Mouse (Mus musculus) liver, adult 2 months (tissue): ENCODE data around the gene Hspa1b. TPM values are rescaled to one million over a fixed set of nuclear protein-coding genes. Genes with fewer than 3 reads are reported as not detected.
A peak's percentile ranks its signal among the peaks of the same experiment; 100 is the strongest.
"Not testable (repeated sequence)": the region's sequence is repeated elsewhere in the genome, so short reads cannot be mapped to it uniquely, and the experiment has no call there.

Experiments used
- DNase-seq: peaks from one replicate; pipeline ENCODE4 v3.0.0-alpha.2; 2011; ENCODE audit warnings: low read depth, low spot score; ENCODE audit errors: extremely low read depth
- H3K27ac ChIP-seq: fragments of 200-500 bp; replicated peaks from 2 replicates; pipeline ENCODE4 v1.5.1; 2012; ENCODE audit warnings: low read depth, mild to moderate bottlenecking, control low read depth, inconsistent platforms, low read length; ENCODE audit not compliant: insufficient read depth
- H3K27me3 ChIP-seq: fragments of 200-500 bp; 2 replicates; pipeline ENCODE4 v1.6.1; 2012; ENCODE audit warnings: mild to moderate bottlenecking, moderate library complexity, low read length, inconsistent platforms; ENCODE audit not compliant: control insufficient read depth, insufficient read depth
- H3K36me3 ChIP-seq: fragments of 200-500 bp; 2 replicates; pipeline ENCODE4 v1.6.1; 2012; ENCODE audit warnings: low read length, inconsistent platforms; ENCODE audit not compliant: control insufficient read depth, insufficient read depth
- H3K4me1 ChIP-seq: fragments of 200-500 bp; 2 replicates; pipeline ENCODE4 v1.6.1; 2011; ENCODE audit warnings: low read length; ENCODE audit not compliant: control insufficient read depth, insufficient read depth
- H3K4me3 ChIP-seq: fragments of 200-500 bp; 2 replicates; pipeline ENCODE4 v1.5.1; 2011; ENCODE audit warnings: low read depth, mild to moderate bottlenecking, control low read depth, low read length, moderate library complexity; ENCODE audit not compliant: insufficient read depth
- H3K79me2 ChIP-seq: fragments of 200-500 bp; 2 replicates; pipeline ENCODE4 v1.6.1; 2012; ENCODE audit warnings: inconsistent platforms, mild to moderate bottlenecking, low read length, moderate library complexity; ENCODE audit not compliant: control insufficient read depth, insufficient read depth
- H3K9ac ChIP-seq: fragments of 200-500 bp; 2 replicates; pipeline ENCODE4 v1.6.1; 2012; ENCODE audit warnings: low read depth, mild to moderate bottlenecking, control low read depth, inconsistent platforms, low read length
- CTCF ChIP-seq: fragments of 200-500 bp; IDR thresholded peaks from 2 replicates; pipeline ENCODE4 v1.5.1; 2011; ENCODE audit warnings: low read depth, low read length, control low read depth
- POLR2A ChIP-seq: fragments of 200-500 bp; IDR thresholded peaks from 2 replicates; pipeline ENCODE4 v1.6.1; 2011; ENCODE audit warnings: low read length, control low read depth; ENCODE audit not compliant: insufficient read depth; ENCODE audit errors: extremely low read depth
- WGBS: fragments of 180-500 bp; shearing (Covaris S2); methylation state at CpG from one replicate; pipeline ENCODE4 v1.1.7; 2018; 5-methylcytosine and 5-hydroxymethylcytosine counted together
- polyA plus RNA-seq: library from polyadenylated mRNA; depleted of rRNA; stranded (reverse); fragments of >200 nt; gene quantifications from 2 replicates; pipeline ENCODE4 v1.2.3, GENCODE M21; 2012
- total RNA-seq: library from RNA; depleted of rRNA; stranded (reverse); fragments of >200 nt; gene quantifications from 2 replicates; pipeline ENCODE4 v1.2.3, GENCODE M21; 2014

The Hspa1b gene
- total and polyA plus RNA-seq, 2 experiments = 3.6 to 10.0 TPM

DNA sequence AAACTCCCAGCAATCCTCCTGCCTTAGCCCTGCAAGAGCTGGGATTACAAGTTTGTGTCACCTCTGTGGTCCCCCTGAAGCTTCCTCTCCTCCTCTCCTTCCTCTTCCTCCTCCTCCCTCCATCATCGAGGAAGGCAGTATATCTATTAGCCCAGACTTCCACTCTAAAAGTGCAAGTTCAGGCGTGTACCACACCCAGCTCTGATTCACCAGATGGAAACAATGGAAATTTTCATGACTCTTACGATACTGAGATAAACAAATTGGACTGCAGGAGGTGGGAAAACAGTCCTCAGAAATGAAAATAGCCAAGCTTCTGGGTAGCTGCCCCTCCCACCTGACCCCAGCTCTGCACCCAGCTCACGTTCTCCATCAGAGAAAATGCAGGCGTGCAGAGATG, 6.6 kb upstream of the Hspa1b start:
- H3K4me1 ChIP-seq = no peaks in the 10 kb centered on the region
- no peak overlapping the region for H3K9ac ChIP-seq
- 75% methylated on average over 5 of the region's 5 CpGs for WGBS
- no peaks in the 10 kb centered on the region for H3K79me2 ChIP-seq
- H3K27me3 ChIP-seq = no peaks in the 10 kb centered on the region
- no peaks in the 10 kb centered on the region for H3K36me3 ChIP-seq
- peak overlapping the region; percentile 65; the same call in 1 of the 2 replicates for H3K27ac ChIP-seq
- TF ChIP-seq CTCF (no peak), POLR2A (no peak)
- DNase-seq = no peak
- H3K4me3 ChIP-seq = no peak overlapping the region

DNA sequence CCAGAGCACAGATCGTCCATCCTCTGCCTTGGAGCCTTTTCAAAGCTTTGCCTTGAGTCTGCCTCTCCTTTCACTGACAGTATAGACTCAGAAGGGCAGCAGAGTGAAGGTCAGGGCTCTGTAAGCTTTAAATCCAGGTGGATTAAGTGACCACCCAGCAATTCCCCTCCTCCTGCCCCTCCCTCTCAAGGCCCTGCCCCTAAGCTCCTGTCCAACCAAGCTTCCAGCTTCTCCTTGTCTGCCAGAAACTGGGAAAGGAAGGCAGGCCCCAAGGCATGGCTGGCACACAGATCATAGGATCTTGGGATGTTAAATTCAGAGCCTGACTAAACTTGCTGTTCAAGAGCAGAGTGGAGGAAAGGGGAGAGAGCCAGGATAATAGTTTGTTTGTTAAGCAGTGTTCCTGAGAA, 5.6 kb upstream of the Hspa1b start:
- Histone ChIP-seq H3K27me3 (no peaks in the 10 kb centered on the region), H3K9ac (no peak overlapping the region), H3K27ac (peak overlapping the region; percentile 0; the same call in 1 of the 2 replicates), H3K4me1 (peaks cover 5% of the 10 kb centered on the region), H3K36me3 (no peaks in the 10 kb centered on the region), H3K4me3 (no peak overlapping the region), H3K79me2 (no peaks in the 10 kb centered on the region)
- TF ChIP-seq POLR2A = no peak
- 44% methylated on average over 1 of the region's 1 CpGs for WGBS
- DNase-seq = no peak

DNA sequence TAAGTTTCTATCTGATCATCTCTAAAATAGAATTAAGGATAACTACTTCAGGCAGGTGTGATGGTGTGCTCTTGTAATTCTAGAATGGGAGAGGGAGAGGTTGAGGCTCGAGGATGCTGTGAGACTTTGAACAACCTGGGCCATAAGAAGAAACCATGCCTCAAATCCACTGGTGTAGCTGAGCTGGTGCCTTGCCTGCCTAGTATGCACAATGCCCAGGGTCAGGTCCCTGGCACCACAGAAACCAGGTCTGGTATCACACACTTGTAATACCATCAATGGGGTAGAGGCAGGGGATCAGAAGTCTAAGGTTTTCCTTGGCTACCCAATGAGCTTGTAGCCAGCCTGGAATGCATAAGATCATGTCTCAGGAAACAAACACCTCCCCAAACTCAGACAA, 3.8 kb upstream of the Hspa1b start:
- DNase-seq = no peak
- Histone ChIP-seq H3K27me3 (no peaks in the 10 kb centered on the region), H3K36me3 (no peaks in the 10 kb centered on the region), H3K9ac (no peak overlapping the region), H3K4me1 (peaks cover 5% of the 10 kb centered on the region), H3K27ac (no peak overlapping the region), H3K79me2 (no peaks in the 10 kb centered on the region), H3K4me3 (no peak overlapping the region)
- WGBS = 93% methylated on average over 1 of the region's 1 CpGs
- TF ChIP-seq CTCF (no peak), POLR2A (no peak)

DNA sequence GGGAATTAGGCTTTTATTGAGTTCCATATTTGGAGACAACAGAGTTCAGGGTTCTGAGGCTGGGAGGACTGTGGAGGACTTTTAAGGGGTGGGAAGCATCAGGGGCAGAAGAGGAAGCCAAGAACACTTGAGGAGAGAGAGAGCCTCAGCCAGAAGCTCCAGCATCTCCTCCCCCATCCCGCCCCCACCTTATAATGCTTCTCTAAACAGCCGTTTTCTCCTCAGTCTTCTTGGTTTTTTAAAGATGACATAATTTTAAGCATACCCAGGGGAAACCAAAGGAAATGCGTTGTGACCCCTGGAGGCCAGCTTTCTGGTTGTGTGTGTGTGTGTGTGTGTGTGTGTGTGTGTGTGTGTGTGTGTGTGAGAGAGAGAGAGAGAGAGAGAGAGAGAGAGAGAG, 3.1 kb upstream of the Hspa1b start:
- H3K27me3 ChIP-seq = no peaks in the 10 kb centered on the region

DNA sequence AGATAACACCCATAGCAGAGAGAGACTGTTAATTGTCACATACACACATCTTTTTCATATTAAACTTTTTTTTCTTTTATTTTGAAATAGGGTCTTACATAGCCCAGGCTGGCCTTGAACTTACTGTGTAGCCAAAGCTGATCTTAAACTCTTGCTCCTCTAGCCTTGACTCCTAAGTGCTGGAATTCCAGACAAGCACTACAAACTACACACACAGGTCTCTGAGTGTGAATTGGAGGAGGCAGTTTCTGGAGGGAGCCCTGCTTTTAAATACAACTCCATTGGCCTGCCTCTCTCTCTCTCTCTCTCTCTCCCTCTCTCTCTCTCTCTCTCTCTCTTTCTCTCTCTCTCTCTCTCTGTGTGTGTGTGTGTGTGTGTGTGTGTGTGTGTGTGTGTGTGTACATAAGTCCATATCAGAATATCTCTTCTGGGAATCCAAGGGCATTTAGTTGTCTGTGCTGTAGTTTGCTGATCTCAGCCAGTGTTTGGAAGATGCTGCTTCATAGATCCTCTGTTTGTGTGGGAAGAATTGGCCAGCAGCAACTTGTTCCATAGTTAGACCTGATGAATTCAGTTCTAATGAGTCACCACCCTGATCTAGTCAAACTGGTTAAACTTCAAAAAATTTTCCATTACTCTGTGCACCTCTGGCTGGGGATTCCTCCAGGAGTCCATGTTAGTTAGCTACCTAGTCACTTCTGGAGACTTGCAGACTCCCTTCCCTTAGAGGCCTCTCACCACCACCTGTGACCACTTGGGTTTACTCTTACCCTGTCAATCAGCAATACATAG, 1.9 kb upstream of the Hspa1b start:
- TF ChIP-seq CTCF = no peak
- no peak for TF ChIP-seq POLR2A
- Histone ChIP-seq H3K79me2 (no peaks in the 10 kb centered on the region), H3K36me3 (no peaks in the 10 kb centered on the region), H3K4me3 (no peak overlapping the region), H3K27ac (no peak overlapping the region), H3K27me3 (no peaks in the 10 kb centered on the region), H3K9ac (no peak overlapping the region), H3K4me1 (peaks cover 5% of the 10 kb centered on the region)
- DNase-seq = no peak

More for the DNA sequence above, 3.1 kb upstream of the Hspa1b start:
- 65% methylated on average over 3 of the region's 3 CpGs for WGBS
- H3K27ac ChIP-seq = no peak overlapping the region
- no peaks in the 10 kb centered on the region for H3K36me3 ChIP-seq
- H3K9ac ChIP-seq = no peak overlapping the region
- TF ChIP-seq POLR2A = no peak
- TF ChIP-seq CTCF = no peak
- no peaks in the 10 kb centered on the region for H3K79me2 ChIP-seq
- no peak for DNase-seq
- peaks cover 5% of the 10 kb centered on the region for H3K4me1 ChIP-seq
- no peak overlapping the region for H3K4me3 ChIP-seq

DNA sequence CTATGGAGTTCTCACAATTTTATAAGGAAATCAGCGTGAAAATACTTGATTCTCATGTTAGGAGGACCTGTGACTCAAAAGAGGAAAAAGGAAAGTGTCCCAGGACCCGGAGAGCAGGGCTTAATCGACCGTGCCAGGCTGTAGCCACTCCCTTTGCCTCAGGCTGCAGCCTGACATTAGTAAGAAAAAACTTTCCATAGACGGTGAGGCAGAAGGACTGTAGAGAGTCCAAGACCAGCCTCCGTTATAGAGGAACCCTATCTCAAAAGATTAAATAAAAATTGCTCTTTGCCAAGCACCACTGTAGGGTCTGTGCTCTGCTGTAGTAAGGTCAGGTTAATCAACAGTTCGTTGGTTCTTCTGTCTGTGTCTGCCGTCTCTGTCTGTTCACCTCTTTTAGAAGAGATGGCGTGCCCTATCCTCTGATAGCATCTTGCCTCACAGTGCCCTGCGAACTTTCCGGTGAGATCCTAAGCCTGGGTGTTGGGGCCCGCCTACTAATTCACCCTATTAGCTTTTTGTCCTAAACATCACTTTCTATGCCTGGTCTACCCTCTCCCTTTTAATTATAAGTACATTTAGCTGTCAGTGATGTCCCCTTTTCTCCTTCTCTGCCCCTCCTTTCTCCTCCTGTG, 960 bp upstream of the Hspa1b start:
- Histone ChIP-seq H3K9ac (peak overlapping the region; percentile 74), H3K4me3 (peak overlapping the region; percentile 4; the same call in 1 of the 2 replicates), H3K27me3 (no peaks in the 10 kb centered on the region), H3K4me1 (peaks cover 7% of the 10 kb centered on the region), H3K27ac (peak overlapping the region; percentile 81), H3K79me2 (no peaks in the 10 kb centered on the region), H3K36me3 (no peaks in the 10 kb centered on the region)
- WGBS = 14% methylated on average over 12 of the region's 12 CpGs
- TF ChIP-seq CTCF = no peak
- TF ChIP-seq POLR2A = no peak
- peak; percentile 64 for DNase-seq

DNA sequence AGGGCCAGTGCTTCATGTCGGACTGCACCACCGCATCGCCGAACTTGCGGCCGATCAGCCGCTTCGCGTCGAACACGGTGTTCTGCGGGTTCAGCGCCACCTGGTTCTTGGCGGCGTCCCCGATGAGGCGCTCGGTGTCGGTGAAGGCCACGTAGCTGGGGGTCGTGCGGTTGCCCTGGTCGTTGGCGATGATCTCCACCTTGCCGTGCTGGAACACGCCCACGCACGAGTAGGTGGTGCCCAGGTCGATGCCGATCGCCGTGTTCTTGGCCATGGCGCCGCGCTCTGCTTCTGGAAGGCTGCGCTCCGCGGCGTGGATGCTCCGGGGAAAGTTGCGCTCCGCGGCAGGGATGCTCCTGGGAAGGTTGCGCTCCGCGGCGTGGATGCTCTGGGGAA, 306 bp downstream of the Hspa1b start:
- not testable (repeated sequence) for H3K36me3 ChIP-seq, H3K4me1 ChIP-seq, H3K27me3 ChIP-seq, DNase-seq, H3K27ac ChIP-seq, H3K79me2 ChIP-seq
- Histone ChIP-seq H3K4me3 (peak overlapping the region; percentile 52; the same call in 1 of the 2 replicates), H3K9ac (peak overlapping the region; percentile 55; the same call in 1 of the 2 replicates)
- 0% methylated on average over 19 of the region's 47 CpGs for WGBS

DNA sequence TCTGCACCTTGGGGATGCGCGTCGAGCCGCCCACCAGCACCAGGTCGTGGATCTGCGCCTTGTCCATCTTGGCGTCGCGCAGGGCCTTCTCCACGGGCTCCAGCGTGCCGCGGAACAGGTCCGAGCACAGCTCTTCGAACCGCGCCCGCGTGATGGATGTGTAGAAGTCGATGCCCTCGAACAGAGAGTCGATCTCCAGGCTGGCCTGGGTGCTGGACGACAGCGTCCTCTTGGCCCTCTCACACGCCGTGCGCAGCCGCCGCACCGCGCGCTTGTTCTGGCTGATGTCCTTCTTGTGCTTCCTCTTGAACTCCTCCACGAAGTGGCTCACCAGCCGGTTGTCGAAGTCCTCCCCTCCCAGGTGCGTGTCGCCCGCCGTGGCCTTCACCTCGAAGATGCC, 1.1 kb downstream of the Hspa1b start:
- H3K79me2 ChIP-seq, H3K36me3 ChIP-seq, H3K27me3 ChIP-seq, H3K9ac ChIP-seq, DNase-seq, H3K4me3 ChIP-seq, H3K27ac ChIP-seq, H3K4me1 ChIP-seq: not testable (repeated sequence)
- 25% methylated on average over 24 of the region's 40 CpGs for WGBS
